Mouse (Mus musculus) liver, embryonic 14.5 days (tissue): ENCODE data around the gene Adam15.

Source experiments
- CTCF ChIP-seq: IDR thresholded peaks from 2 replicates; pipeline ENCODE4 v1.5.1; 2016; ENCODE audit warnings: antibody characterized with exemption, low read depth, control low read depth
- EP300 ChIP-seq: IDR thresholded peaks from 2 replicates; pipeline ENCODE4 v1.6.1; 2016; ENCODE audit warnings: antibody characterized with exemption, low read depth

- TF ChIP-seq CTCF (no peak), EP300 (no peak)
Observed at GRCm38 (mm10) chr3:89349869-89350501, at the start of gene Adam15.
